Mouse (Mus musculus) spleen, postnatal 36 days (tissue): ENCODE measurements around the gene Gfy.

ENCODE experiments used
- DNase-seq, 2 experiments: peaks; one replicate each; pipeline ENCODE4 v3.0.0; 2022; ENCODE audit warnings: low spot score in 2 of 2, mixed read lengths in 1 of 2

Gfy gene

GRCm38 (mm10) chr7:45128624-45129246, 50.6 kb downstream of the Gfy start, which contains the start of gene Rpl13a:
Rpl13a (minus strand) TSS chr7:45128761.
- DNase-seq: peak; percentile 99

DNA sequence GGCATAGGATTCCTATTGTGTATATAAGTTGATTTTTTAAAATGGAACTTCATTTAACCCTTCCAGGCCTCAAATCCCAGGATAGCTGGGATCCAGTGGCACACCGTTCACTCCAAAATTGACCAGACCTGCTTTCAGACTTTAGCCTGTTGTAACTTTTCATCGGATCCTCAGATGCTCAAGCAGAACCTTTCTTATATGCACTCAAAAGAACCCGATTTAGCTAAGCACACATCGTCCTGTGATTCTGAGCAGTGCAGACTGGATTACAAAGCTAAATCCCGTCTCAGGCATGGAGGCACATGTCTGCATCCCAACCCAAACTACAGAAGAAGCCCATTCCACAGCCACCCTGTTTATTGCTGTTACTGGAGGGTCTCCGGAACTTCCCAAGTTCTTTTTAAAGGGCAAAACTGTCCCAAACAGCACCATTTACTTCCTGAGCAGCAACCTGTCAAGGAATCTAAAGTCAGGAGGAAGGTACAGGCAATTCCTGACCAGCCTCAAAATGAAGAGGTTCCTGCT, 51.6 kb downstream of the Gfy start:
- DNase-seq: no peak

DNA sequence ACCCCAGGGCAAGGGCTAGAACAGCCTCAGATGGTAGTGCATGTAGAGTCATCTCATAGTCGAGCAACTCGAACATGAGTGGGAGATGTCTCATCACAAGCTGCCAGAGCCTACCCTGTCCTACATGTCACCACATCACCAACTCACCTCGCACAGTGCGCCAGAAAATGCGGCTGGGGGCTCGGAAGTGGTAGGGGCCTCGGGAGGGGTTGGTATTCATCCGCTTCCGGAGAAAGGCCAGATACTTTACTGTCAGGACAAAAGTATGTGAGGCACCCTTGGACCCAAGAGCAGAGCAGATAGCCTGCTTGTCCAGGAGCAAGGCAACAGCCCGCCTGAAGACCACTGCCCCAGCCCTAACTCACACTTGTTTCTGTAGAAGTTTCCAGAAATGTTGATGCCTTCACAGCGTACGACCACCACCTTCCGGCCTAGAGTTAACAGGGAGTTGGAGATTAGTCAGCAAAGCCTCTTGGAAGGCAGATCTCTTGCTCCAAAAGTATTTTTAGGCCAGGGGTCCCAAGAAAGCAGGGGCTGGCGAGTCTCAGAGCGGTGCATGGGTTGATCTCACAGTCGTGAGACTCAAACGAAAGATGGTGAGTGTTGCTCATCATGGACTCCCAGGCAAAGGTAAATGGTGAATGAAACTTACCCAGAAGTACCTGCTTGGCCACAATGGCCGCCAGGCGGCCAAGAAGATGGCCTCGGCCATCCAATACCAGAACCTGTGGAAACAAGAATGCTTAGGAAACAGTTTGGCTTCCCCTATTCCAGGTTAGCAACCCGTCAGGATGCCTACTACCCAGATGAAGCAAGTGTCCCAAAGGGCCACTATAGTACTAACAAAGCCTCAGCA, 52.3 kb downstream of the Gfy start:
- DNase-seq: no peak
